Mouse (Mus musculus) lung, postnatal 0 days (tissue): Measurements from ENCODE around the gene Nmnat3.

Experiments
- CTCF ChIP-seq: IDR thresholded peaks from 2 replicates; pipeline ENCODE4 v1.5.1; 2016; ENCODE audit warnings: antibody characterized with exemption, mild to moderate bottlenecking
- EP300 ChIP-seq: IDR thresholded peaks from 2 replicates; pipeline ENCODE4 v1.6.1; 2016; ENCODE audit warnings: antibody characterized with exemption, mild to moderate bottlenecking, control low read depth

GRCm38 (mm10) chr9:98437819-98438218, 150.6 kb downstream of the Nmnat3 start:
- TF ChIP-seq EP300: no peak
- no peak for TF ChIP-seq CTCF
